Mouse (Mus musculus) CH12.LX (cell line): ENCODE results near the gene Xrcc4. TPM values are rescaled to one million over a fixed set of nuclear protein-coding genes. Genes with fewer than 3 reads are reported as not detected.

Source experiments
- DNase-seq: peaks from one replicate; pipeline ENCODE4 v3.0.0-alpha.2; 2013; ENCODE audit errors: extremely low read depth
- H3K27ac ChIP-seq: 2 replicates; pipeline ENCODE4 v1.5.1; 2012; ENCODE audit warnings: low read depth, mild to moderate bottlenecking, control low read depth, moderate library complexity; ENCODE audit not compliant: insufficient read depth
- H3K27me3 ChIP-seq: replicated peaks from 2 replicates; pipeline ENCODE3; 2012; ENCODE audit warnings: inconsistent platforms
- H3K36me3 ChIP-seq, 2 experiments: replicated peaks in 1 of 2; 2 replicates each; pipeline versions ENCODE3 to v1.6.1; 2012; ENCODE audit warnings: inconsistent platforms in 1 of 2, low read length in 1 of 2, mild to moderate bottlenecking in 1 of 2, mixed read lengths in 1 of 2, moderate library complexity in 1 of 2; ENCODE audit not compliant: control insufficient read depth in 1 of 2, insufficient read depth in 1 of 2
- H3K4me1 ChIP-seq, 2 experiments: 2 replicates each; pipeline ENCODE4 v1.6.1; 2012; ENCODE audit warnings: inconsistent platforms in 1 of 2, moderate library complexity in 1 of 2; ENCODE audit not compliant: insufficient read depth in 2 of 2, control insufficient read depth in 1 of 2
- H3K4me2 ChIP-seq: 2 replicates; pipeline ENCODE4 v1.6.1; 2012; ENCODE audit warnings: low read depth, mild to moderate bottlenecking, control low read depth; ENCODE audit not compliant: poor library complexity, insufficient read depth, severe bottlenecking
- H3K4me3 ChIP-seq, 3 experiments: fragments of 150-350 bp in 1 of 3; sonication (generic) in 1 of 3; replicated peaks in 1 of 3; 2 replicates each; pipeline versions ENCODE3 to v1.5.1; 2011 to 2012; ENCODE audit warnings: low read depth in 2 of 3, low read length in 2 of 3, mild to moderate bottlenecking in 2 of 3, moderate library complexity in 2 of 3, control low read depth in 1 of 3, improper control_type of control experiment in 1 of 3, inconsistent platforms in 1 of 3, mixed read lengths in 1 of 3; ENCODE audit not compliant: poor library complexity in 1 of 3
- H3K79me2 ChIP-seq: replicated peaks from 2 replicates; pipeline ENCODE4 v1.6.1; 2012; ENCODE audit warnings: mild to moderate bottlenecking, moderate library complexity; ENCODE audit not compliant: control insufficient read depth, poor library complexity, insufficient read depth, severe bottlenecking; ENCODE audit errors: extremely low read depth
- H3K9ac ChIP-seq: 2 replicates; pipeline ENCODE4 v1.6.1; 2012; ENCODE audit warnings: low read depth, mild to moderate bottlenecking, control low read depth, moderate library complexity; ENCODE audit not compliant: insufficient read depth
- H3K9me3 ChIP-seq: replicated peaks from 2 replicates; pipeline ENCODE3; 2012; ENCODE audit warnings: low read length, inconsistent platforms, mixed read lengths
- BHLHE40 ChIP-seq: IDR thresholded peaks from 2 replicates; pipeline ENCODE4 v1.6.1; 2011; ENCODE audit warnings: mild to moderate bottlenecking, low read depth, low read length, improper control_type of control experiment
- CHD2 ChIP-seq: IDR thresholded peaks from 2 replicates; pipeline ENCODE4 v1.6.1; 2011; ENCODE audit warnings: low read length, improper control_type of control experiment
- E2F4 ChIP-seq: IDR thresholded peaks from 2 replicates; pipeline ENCODE4 v1.6.1; 2011; ENCODE audit warnings: low read depth, low read length, improper control_type of control experiment; ENCODE audit not compliant: insufficient replicate concordance
- ELF1 ChIP-seq: IDR thresholded peaks from 2 replicates; pipeline ENCODE4 v1.6.1; 2014; ENCODE audit warnings: low read depth, mild to moderate bottlenecking, inconsistent platforms, low read length, improper control_type of control experiment
- GABPA ChIP-seq: IDR thresholded peaks from 2 replicates; pipeline ENCODE4 v1.6.1; 2012; ENCODE audit warnings: low read depth, low read length, improper control_type of control experiment, inconsistent platforms; ENCODE audit not compliant: insufficient replicate concordance
- HCFC1 ChIP-seq: IDR thresholded peaks from 2 replicates; pipeline ENCODE4 v1.6.1; 2012; ENCODE audit warnings: low read depth, mild to moderate bottlenecking, inconsistent platforms, low read length, improper control_type of control experiment
- JUND ChIP-seq: conservative IDR thresholded peaks from 2 replicates; pipeline ENCODE4 v1.6.1; 2011; ENCODE audit warnings: low read depth, low read length, improper control_type of control experiment
- MAFK ChIP-seq: IDR thresholded peaks from 2 replicates; pipeline ENCODE4 v1.6.1; 2011; ENCODE audit warnings: low read length, improper control_type of control experiment; ENCODE audit not compliant: insufficient replicate concordance
- MYC ChIP-seq: IDR thresholded peaks from 2 replicates; pipeline ENCODE4 v1.6.1; 2011; ENCODE audit warnings: low read depth, mild to moderate bottlenecking, improper control_type of control experiment, low read length
- NELFE ChIP-seq: IDR thresholded peaks from 2 replicates; pipeline ENCODE4 v1.6.1; 2011; ENCODE audit warnings: low read depth, low read length, improper control_type of control experiment
- PAX5 ChIP-seq: IDR thresholded peaks from 2 replicates; pipeline ENCODE4 v1.6.1; 2012; ENCODE audit warnings: low read length, inconsistent platforms, mixed read lengths
- POLR2A ChIP-seq: IDR thresholded peaks from 2 replicates; pipeline ENCODE4 v1.6.1; 2011; ENCODE audit warnings: low read depth, mild to moderate bottlenecking, improper control_type of control experiment, low read length
- POLR2AphosphoS2 ChIP-seq: IDR thresholded peaks from 2 replicates; pipeline ENCODE4 v1.6.1; 2011; ENCODE audit warnings: low read depth, low read length, improper control_type of control experiment
- RCOR1 ChIP-seq: conservative IDR thresholded peaks from 2 replicates; pipeline ENCODE4 v1.6.1; 2012; ENCODE audit warnings: low read depth, mild to moderate bottlenecking, inconsistent platforms, low read length, improper control_type of control experiment
- SIN3A ChIP-seq: IDR thresholded peaks from 2 replicates; pipeline ENCODE4 v1.6.1; 2012; ENCODE audit warnings: low read length, improper control_type of control experiment, inconsistent platforms
- SMC3 ChIP-seq: IDR thresholded peaks from 2 replicates; pipeline ENCODE4 v1.6.1; 2011; ENCODE audit warnings: low read depth, low read length, improper control_type of control experiment
- USF2 ChIP-seq: conservative IDR thresholded peaks from 2 replicates; pipeline ENCODE4 v1.6.1; 2011; ENCODE audit warnings: low read depth, low read length, improper control_type of control experiment
- ZKSCAN1 ChIP-seq: IDR thresholded peaks from 2 replicates; pipeline ENCODE4 v1.6.1; 2012; ENCODE audit warnings: low read depth, inconsistent platforms, low read length, improper control_type of control experiment, borderline replicate concordance
- dilution Hi-C: fragments of 300-500 bp; cut with MboI; formaldehyde crosslinking; loops from 2 replicates; pipeline ENCODE4 v1.14.3; 2020; ENCODE audit warnings: low sequenced_read_pairs; ENCODE audit not compliant: extremely low pct_unique_long_range_greater_than_20kb, extremely low pct_ligation_motif_present
- in situ Hi-C: fragments of 300-500 bp; cut with MboI; formaldehyde crosslinking; loops from 3 replicates; pipeline ENCODE4 v1.14.3; 2019; ENCODE audit warnings: low sequenced_read_pairs, low pct_ligation_motif_present, low pct_unique_long_range_greater_than_20kb, mixed read lengths
- polyA plus RNA-seq: library from polyadenylated mRNA; unstranded; fragments of >175 nt; gene quantifications from 2 replicates; pipeline ENCODE4 v1.2.1, GENCODE M21; 2012; ENCODE audit warnings: low read depth; ENCODE audit not compliant: insufficient read length
- total RNA-seq, 2 experiments: library from RNA; depleted of rRNA; stranded (reverse); fragments of 300-350 nt in 1 of 2; fragments of >200 nt in 1 of 2; gene quantifications; 2 replicates each; pipeline ENCODE4 v1.2.3; 2012 to 2014

The Xrcc4 gene
- total and polyA plus RNA-seq, 3 experiments = 6.2 to 19.6 (median 10.0) TPM

DNA sequence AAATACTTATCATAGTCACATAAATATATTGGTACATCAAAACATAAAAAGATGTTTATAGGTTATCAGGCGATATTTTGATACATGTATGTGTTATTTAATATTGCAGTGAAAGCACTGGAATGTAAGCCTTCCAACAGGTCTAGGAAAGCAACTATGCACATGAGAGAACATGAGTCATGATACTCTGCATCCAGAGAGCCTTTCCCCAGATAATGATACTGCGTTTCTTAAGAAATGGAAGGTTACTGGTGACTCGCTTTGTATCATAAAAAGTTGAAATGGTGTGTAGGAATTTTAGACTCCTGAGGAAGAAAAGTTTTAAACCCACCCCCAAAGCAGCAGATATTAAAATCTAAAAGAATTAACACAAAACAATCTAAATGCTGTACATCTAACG lies 190.3 kb downstream of the Xrcc4 start:
- in situ Hi-C loops (no loop called here), dilution Hi-C loops (no loop called here)
- DNase-seq = no peak
- TF ChIP-seq POLR2A = no peak
- no peak for TF ChIP-seq USF2
- TF ChIP-seq HCFC1 = no peak
- no peak for TF ChIP-seq ELF1
- TF ChIP-seq PAX5 = no peak
- TF ChIP-seq POLR2AphosphoS2 = no peak
- no peak overlapping the region for H3K4me3 ChIP-seq
- H3K9ac ChIP-seq = no peak overlapping the region
- no peaks in the 10 kb centered on the region for H3K9me3 ChIP-seq
- no peaks in the 10 kb centered on the region for H3K4me1 ChIP-seq
- no peaks in the 10 kb centered on the region for H3K36me3 ChIP-seq
- no peaks in the 10 kb centered on the region for H3K79me2 ChIP-seq
- no peak overlapping the region for H3K27ac ChIP-seq
- no peak overlapping the region for H3K4me2 ChIP-seq
- H3K27me3 ChIP-seq = no peaks in the 10 kb centered on the region

DNA sequence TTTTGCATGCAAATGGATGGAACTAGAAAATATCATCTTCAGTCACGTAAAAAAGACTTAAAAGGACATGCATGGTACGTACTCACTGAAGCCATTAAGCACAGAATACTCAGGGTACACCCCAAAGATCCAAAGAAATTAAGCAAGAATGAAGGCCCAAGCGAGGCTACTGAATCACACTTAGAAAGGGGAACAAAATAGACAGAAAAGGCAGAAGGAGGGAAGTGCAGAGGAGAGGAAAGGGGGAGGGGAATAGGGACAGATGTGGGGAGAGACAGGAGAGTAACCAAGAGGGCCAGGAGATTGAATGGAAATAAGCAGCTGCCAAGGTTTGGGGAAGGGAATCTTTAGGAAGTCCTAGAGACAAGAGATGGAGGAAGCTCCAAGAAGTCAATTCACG lies 197.3 kb downstream of the Xrcc4 start:
- Histone ChIP-seq H3K27me3 (no peaks in the 10 kb centered on the region), H3K9me3 (no peaks in the 10 kb centered on the region), H3K79me2 (no peaks in the 10 kb centered on the region), H3K27ac (no peak overlapping the region), H3K9ac (no peak overlapping the region), H3K4me1 (peaks cover 4 to 10% of the 10 kb centered on the region in 2 experiments; a peak in 3 of 4 replicates), H3K36me3 (no peaks in the 10 kb centered on the region), H3K4me2 (no peak overlapping the region), H3K4me3 (no peak overlapping the region)
- dilution Hi-C loops = no loop called here
- TF ChIP-seq MYC = no peak
- no peak for TF ChIP-seq CHD2
- TF ChIP-seq POLR2A = no peak
- no peak for TF ChIP-seq SIN3A
- TF ChIP-seq E2F4 = no peak
- TF ChIP-seq ZKSCAN1 = no peak
- no peak for TF ChIP-seq GABPA
- TF ChIP-seq ELF1 = no peak
- TF ChIP-seq RCOR1 = no peak
- TF ChIP-seq BHLHE40 = no peak
- no peak for TF ChIP-seq SMC3
- TF ChIP-seq MAFK = no peak
- no peak for TF ChIP-seq NELFE
- no peak for TF ChIP-seq JUND
- no peak for DNase-seq
- in situ Hi-C loops = no loop called here
